Mouse (Mus musculus) limb, embryonic 11.5 days (tissue): ENCODE measurements around the gene Tram2. TPM values are rescaled to one million over a fixed set of nuclear protein-coding genes. Genes with fewer than 3 reads are reported as not detected.

Source experiments
- ATAC-seq: fragments of 200-750 bp; cut with Nextera tagmentation; 2 replicates; pipeline ENCODE4 v1.8.0; 2017; ENCODE audit warnings: low read depth; ENCODE audit not compliant: insufficient number of reproducible peaks, low FRiP score, low TSS enrichment
- DNase-seq: peaks from one replicate; pipeline ENCODE4 v3.0.0-alpha.2; 2015; ENCODE audit warnings: low spot score
- H3K27ac ChIP-seq: fragments of 300-500 bp; sonication (generic); replicated peaks from 2 replicates; pipeline ENCODE4 v1.5.1; 2014; ENCODE audit warnings: low read depth, mild to moderate bottlenecking, low read length
- H3K27me3 ChIP-seq: fragments of 300-500 bp; sonication (generic); 2 replicates; pipeline ENCODE4 v1.6.1; 2014; ENCODE audit warnings: mild to moderate bottlenecking, low read length, mixed read lengths; ENCODE audit not compliant: control insufficient read depth, insufficient read depth
- H3K36me3 ChIP-seq: fragments of 300-500 bp; sonication (generic); 2 replicates; pipeline ENCODE4 v1.6.1; 2014; ENCODE audit warnings: mild to moderate bottlenecking, low read length, moderate library complexity, mixed read lengths; ENCODE audit not compliant: control insufficient read depth, insufficient read depth
- H3K4me1 ChIP-seq: fragments of 300-500 bp; sonication (generic); 2 replicates; pipeline ENCODE4 v1.6.1; 2014; ENCODE audit warnings: low read length, mixed read lengths; ENCODE audit not compliant: control insufficient read depth, insufficient read depth
- H3K4me2 ChIP-seq: fragments of 300-500 bp; sonication (generic); 2 replicates; pipeline ENCODE4 v1.6.1; 2014; ENCODE audit warnings: low read depth, mild to moderate bottlenecking, moderate library complexity; ENCODE audit not compliant: severe bottlenecking
- H3K4me3 ChIP-seq: fragments of 300-500 bp; sonication (generic); 2 replicates; pipeline ENCODE4 v1.5.1; 2014; ENCODE audit warnings: low read depth, low read length
- H3K9ac ChIP-seq: fragments of 300-500 bp; sonication (generic); 2 replicates; pipeline ENCODE4 v1.6.1; 2014; ENCODE audit warnings: mild to moderate bottlenecking, low read length
- H3K9me3 ChIP-seq: fragments of 300-500 bp; sonication (generic); 2 replicates; pipeline ENCODE4 v1.6.1; 2016; ENCODE audit warnings: low read length; ENCODE audit not compliant: control insufficient read depth
- WGBS: fragments of 180-500 bp; shearing (Covaris S2); extraction: QIAGEN DNeasy Blood & Tissue Kit; methylation state at CpG from one replicate; pipeline ENCODE4 v1.1.7; 2014; 5-methylcytosine and 5-hydroxymethylcytosine counted together
- polyA plus RNA-seq: library from polyadenylated mRNA; unstranded; fragments of >200 nt; fragmentation: Nextera tagmentation; extraction: Ambion mirVana; gene quantifications from 2 replicates; pipeline ENCODE4 v1.2.1, GENCODE M21; 2014

The Tram2 gene
- polyA plus RNA-seq, 1 experiment from 2014 or later: 8.6 TPM

DNA sequence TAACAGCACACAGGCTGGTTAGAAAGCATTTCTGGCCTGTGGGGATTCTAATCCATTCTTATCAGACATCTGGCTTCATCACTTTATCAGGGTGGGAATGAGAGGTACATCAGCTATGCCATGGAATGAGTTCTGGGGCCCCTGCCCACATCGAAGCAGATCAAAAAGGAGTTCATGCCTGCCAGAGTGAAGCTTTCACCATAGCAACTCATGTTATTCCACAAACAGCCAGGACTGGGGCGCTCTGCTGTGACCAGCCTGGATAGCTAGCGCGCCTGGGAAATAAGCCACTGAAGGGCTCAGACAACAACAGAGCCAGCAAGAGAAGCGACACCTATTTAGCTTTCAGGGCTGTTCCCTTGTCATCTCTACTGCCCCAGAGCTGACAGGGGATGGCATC lies 4.8 kb downstream of the Tram2 start:
- Histone ChIP-seq H3K27ac (no peak overlapping the region), H3K36me3 (no peaks in the 10 kb centered on the region), H3K4me2 (no peak overlapping the region), H3K9ac (no peak overlapping the region), H3K4me3 (no peak overlapping the region), H3K4me1 (peaks cover 15% of the 10 kb centered on the region; the same call in 1 of the 2 replicates), H3K27me3 (no peaks in the 10 kb centered on the region), H3K9me3 (no peaks in the 10 kb centered on the region)
- ATAC-seq: no peak
- 77% methylated on average over 5 of the region's 5 CpGs for WGBS
- DNase-seq: no peak

DNA sequence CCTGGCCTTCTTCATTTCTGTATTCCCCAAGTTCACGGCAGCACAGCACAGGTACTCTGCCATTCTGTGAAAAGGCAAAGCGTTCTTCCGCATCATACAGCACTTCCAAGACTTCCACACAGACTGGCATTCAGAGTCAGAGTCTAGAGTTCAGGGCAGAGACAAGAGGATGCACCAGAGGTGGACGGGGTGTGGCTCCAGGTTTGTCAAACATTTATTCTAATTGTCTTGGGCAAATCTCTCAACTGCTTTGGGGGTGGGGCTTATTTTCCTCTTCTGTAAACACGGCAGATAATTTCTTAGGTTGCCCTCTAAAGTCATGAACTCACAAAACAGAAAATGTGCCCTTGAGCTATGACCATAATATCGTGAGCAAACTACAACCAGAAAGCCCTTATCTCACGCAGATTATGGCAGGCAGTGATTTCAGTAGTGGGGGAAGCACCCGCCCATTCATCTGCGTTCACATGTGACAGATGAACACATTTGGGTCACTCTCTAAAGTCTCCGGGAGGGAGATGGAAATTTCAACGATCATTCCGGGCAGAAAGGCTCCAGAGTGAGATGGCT lies 6.1 kb downstream of the Tram2 start:
- 89% methylated on average over 12 of the region's 12 CpGs for WGBS

DNA sequence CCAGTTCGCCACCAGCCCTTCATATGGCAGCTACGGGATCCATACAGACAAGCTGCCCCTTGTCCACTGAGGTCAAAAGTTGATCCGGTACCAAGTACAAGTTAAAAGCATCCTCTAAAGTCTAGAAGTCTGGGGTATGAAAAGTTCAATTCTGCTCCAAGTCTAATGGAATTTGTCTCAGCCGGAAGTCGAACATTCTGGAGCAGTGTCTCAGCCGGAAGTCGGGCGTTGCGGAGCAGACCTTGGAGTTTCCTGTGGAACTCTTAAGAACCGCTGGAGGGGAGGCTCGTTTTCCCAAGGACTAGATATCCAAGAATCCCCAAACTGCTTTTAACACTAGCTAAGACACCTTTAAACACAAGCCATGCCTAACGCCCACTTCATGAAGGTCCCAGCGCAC lies 8.4 kb downstream of the Tram2 start:
- H3K27me3 ChIP-seq: no peaks in the 10 kb centered on the region
- no peak overlapping the region for H3K4me2 ChIP-seq
- no peak for ATAC-seq
- DNase-seq: no peak
- no peak overlapping the region for H3K9ac ChIP-seq
- peaks cover 5% of the 10 kb centered on the region; the same call in 1 of the 2 replicates for H3K36me3 ChIP-seq
- no peaks in the 10 kb centered on the region for H3K4me1 ChIP-seq
- no peak overlapping the region for H3K4me3 ChIP-seq
- WGBS: 85% methylated on average over 13 of the region's 13 CpGs
- no peaks in the 10 kb centered on the region for H3K9me3 ChIP-seq
- H3K27ac ChIP-seq: no peak overlapping the region

More for the DNA sequence above, 6.1 kb downstream of the Tram2 start:
- no peak overlapping the region for H3K9ac ChIP-seq
- no peak overlapping the region for H3K4me2 ChIP-seq
- no peaks in the 10 kb centered on the region for H3K9me3 ChIP-seq
- H3K27me3 ChIP-seq: no peaks in the 10 kb centered on the region
- DNase-seq (no peak), ATAC-seq (no peak)
- no peaks in the 10 kb centered on the region for H3K36me3 ChIP-seq
- peaks cover 11% of the 10 kb centered on the region; the same call in 1 of the 2 replicates for H3K4me1 ChIP-seq
- no peak overlapping the region for H3K4me3 ChIP-seq
- H3K27ac ChIP-seq: no peak overlapping the region

DNA sequence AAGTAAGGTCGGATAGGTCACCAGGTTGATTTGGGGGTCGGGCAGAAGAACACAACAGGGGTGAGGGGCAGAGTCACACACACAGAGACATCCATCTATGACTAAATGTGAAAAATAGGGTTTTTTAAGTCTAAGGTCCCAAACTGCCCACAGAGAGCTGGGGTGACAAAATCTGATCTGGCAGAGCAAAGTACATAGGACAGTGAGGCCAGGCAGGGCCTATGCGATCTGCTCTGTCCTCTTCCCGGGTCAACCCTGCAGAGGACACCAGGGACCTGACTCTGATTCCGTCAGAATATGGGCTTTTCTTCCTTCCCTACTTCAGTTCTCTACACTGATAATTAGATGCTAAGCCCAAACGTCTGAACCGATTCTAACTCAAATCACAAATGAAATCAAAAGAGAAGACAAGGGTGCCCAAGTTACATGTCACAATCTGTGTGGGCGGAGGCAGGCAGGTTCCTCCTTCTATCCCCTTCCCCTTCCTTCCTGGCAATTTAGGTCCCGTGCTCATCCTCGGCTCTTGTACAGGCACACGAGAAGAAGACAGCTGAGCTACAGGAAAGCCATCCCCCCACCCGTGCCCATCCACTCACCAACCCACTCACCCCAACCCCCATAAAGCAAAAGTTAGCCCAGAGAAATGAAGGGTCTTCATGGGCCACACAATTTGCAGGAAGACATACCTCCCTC lies 9.1 kb downstream of the Tram2 start:
- H3K27ac ChIP-seq: no peak overlapping the region
- H3K27me3 ChIP-seq: no peaks in the 10 kb centered on the region
- peaks cover 5% of the 10 kb centered on the region; the same call in 1 of the 2 replicates for H3K36me3 ChIP-seq
- DNase-seq (no peak), ATAC-seq (no peak)
- H3K4me3 ChIP-seq: no peak overlapping the region
- no peak overlapping the region for H3K4me2 ChIP-seq
- H3K9me3 ChIP-seq: no peaks in the 10 kb centered on the region
- 89% methylated on average over 12 of the region's 12 CpGs for WGBS
- H3K4me1 ChIP-seq: no peaks in the 10 kb centered on the region
- H3K9ac ChIP-seq: no peak overlapping the region

DNA sequence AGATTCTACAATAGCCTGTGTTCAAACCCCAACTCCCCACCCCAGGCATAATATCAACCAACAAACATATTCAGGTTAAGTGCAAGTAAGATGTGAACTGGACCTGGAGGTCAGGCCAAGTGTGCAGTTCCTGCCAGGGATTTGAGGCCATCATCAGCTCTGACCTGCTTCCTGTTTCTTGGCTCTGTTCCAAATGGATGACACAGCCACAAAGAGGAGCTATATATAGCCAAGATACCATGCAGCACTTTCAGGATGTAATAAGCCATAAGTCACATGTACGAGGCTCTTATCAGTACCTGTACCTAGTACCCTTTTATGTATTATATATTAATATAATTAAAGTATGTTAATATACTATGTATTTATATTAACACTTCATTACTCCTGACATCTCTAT lies 10.5 kb downstream of the Tram2 start:
- Histone ChIP-seq H3K9me3 (no peaks in the 10 kb centered on the region), H3K36me3 (peaks cover 5% of the 10 kb centered on the region; the same call in 1 of the 2 replicates), H3K4me3 (no peak overlapping the region), H3K4me2 (no peak overlapping the region), H3K27ac (no peak overlapping the region), H3K4me1 (no peaks in the 10 kb centered on the region), H3K27me3 (no peaks in the 10 kb centered on the region), H3K9ac (no peak overlapping the region)
- WGBS: 89% methylated on average over 1 of the region's 1 CpGs
- no peak for DNase-seq
- ATAC-seq: no peak

DNA sequence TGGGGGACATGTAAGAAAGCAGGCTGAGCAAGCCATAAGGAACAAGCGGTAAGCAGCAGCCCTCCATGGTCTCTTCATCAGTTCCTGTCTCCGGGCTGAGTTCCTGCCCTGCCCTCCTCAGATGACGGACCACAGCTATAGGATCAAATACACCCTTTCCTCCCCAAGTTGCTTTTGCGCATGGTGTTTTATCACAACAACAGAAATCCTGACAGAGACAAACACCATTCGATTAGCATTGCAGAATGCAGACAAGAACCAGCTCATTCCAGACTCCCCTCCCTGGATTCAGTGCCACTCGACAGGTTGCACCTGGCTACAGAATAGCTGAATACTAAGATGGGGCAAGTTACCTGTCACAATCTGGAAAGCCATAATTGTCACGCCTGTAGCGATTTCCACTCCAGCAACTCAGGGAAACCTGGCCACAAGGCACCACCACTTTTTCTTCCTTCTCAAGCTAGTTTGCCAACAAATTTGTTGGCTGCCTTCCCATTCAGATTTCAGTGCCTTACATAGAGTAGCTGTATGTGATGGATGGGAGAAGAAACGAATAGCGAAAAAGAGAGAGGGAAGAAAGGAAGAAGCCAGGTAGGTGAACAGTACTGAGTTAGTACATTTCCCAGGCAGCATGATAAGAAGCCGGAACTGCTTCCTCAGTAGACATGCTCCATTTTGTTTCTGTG lies 11.3 kb downstream of the Tram2 start:
- ATAC-seq: no peak
- H3K27ac ChIP-seq: no peak overlapping the region
- no peak for DNase-seq
- H3K9ac ChIP-seq: no peak overlapping the region
- H3K36me3 ChIP-seq: peaks cover 5% of the 10 kb centered on the region; the same call in 1 of the 2 replicates
- WGBS: 91% methylated on average over 11 of the region's 11 CpGs
- H3K4me2 ChIP-seq: no peak overlapping the region
- no peak overlapping the region for H3K4me3 ChIP-seq
- no peaks in the 10 kb centered on the region for H3K4me1 ChIP-seq
- no peaks in the 10 kb centered on the region for H3K9me3 ChIP-seq
- no peaks in the 10 kb centered on the region for H3K27me3 ChIP-seq

DNA sequence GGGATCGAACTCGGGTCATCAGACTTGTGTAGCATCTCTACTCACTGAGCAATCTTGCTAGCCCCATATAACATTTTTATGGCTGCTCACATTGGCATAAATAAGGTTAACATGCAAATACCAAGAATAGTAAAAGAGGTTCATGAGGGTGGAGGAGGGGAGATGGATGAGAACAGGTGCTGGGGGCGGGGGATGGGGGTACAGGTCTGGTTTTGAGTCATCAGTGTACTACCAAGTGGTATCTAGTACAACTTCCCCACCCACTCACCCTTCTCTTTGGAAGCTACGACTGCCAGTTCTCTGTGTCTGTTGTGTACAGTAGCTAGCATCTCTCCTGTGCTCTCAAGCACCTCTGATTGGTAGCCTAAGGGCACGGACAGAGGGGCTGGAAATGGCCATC lies 14.9 kb downstream of the Tram2 start:
- ATAC-seq: no peak
- Histone ChIP-seq H3K36me3 (peaks cover 5% of the 10 kb centered on the region; the same call in 1 of the 2 replicates), H3K4me3 (no peak overlapping the region), H3K27ac (no peak overlapping the region), H3K9ac (no peak overlapping the region), H3K27me3 (no peaks in the 10 kb centered on the region), H3K9me3 (no peaks in the 10 kb centered on the region), H3K4me1 (no peaks in the 10 kb centered on the region), H3K4me2 (no peak overlapping the region)
- DNase-seq: no peak
- WGBS: 86% methylated on average over 5 of the region's 5 CpGs

DNA sequence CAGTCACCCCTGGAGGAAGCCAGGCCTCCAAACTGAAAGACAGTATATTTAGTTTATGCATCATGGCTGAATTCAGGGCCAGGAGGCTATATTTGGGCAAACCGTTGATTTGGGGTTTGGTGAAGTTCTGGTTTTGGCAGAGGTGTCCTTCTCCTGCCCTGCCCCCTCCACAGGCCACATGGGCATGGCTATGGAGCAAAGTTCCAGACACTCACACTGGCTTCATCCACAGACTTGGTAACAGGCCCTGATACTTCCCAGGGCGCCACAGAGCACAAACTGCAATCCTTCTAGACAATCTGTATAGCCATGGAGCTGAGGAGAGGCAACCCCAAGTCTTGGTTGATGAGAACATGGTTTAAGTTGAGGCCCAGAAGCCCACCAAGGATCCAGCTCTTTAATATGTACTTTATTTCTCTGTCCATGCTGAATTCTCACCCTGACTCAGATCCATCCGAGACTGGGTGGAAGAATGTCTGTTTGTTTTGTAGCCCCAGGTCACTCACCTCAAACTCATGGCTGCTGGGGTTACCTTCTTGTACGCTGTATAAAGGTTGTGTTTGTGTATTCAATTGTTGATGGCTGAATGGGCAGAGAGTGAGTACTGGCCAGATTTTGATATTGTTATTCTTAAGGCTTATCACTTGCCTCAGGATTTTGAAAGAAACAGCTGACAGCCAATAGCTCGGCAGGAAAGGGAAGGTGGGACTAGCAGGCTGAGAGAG lies 19.5 kb downstream of the Tram2 start:
- Histone ChIP-seq H3K9ac (no peak overlapping the region), H3K4me2 (no peak overlapping the region), H3K27me3 (no peaks in the 10 kb centered on the region), H3K4me1 (no peaks in the 10 kb centered on the region), H3K4me3 (no peak overlapping the region), H3K9me3 (no peaks in the 10 kb centered on the region), H3K27ac (no peak overlapping the region), H3K36me3 (no peaks in the 10 kb centered on the region)
- 93% methylated on average over 5 of the region's 5 CpGs for WGBS
- DNase-seq (no peak), ATAC-seq (no peak)
